Mouse (Mus musculus) forebrain, embryonic 15.5 days (tissue): ENCODE data around the gene Smarcd3. TPM values are rescaled to one million over a fixed set of nuclear protein-coding genes. Genes with fewer than 3 reads are reported as not detected.

Experiments used
- microRNA counts: library from miRNA; unstranded; fragments of <30 nt; microRNA quantifications from one replicate; lab custom pipeline; 2016
- microRNA-seq: library from miRNA; unstranded; fragments of <30 nt; microRNA quantifications from one replicate; pipeline ENCODE4, GENCODE M21; 2016
- polyA plus RNA-seq: library from polyadenylated mRNA; unstranded; fragments of >200 nt; fragmentation: Nextera tagmentation; extraction: Ambion mirVana; gene quantifications from 2 replicates; pipeline ENCODE4 v1.2.1, GENCODE M21; 2015

The Smarcd3 gene
- polyA plus RNA-seq, 1 experiment from 2014 or later: 176 TPM

MicroRNAs within 50 kb of the gene (microRNA counts, 519-probe panel; counts per million panel counts)
- microRNA mmu-miR-671-3p (lab: Ali Mortazavi, UCI) (1,989 counts per million, percentile 23 among the panel's probes with 10 or more counts), microRNA mmu-miR-671-5p (lab: Ali Mortazavi, UCI) (not detected)

Small RNA genes lying within 50 kb of the gene (microRNA-seq; reads per million reads assigned to microRNA genes)
- 318 reads per million, percentile 67 among the genes with 10 or more reads in this experiment for gene Mir671

Other genes starting within 250 kb of the Smarcd3 start
- 0.64 and 0.93 TPM in 2 replicates for gene Atg9b, start 232.3 kb downstream of the Smarcd3 start, polyA plus RNA-seq
- gene Abcb8, start 230.7 kb downstream of the Smarcd3 start, polyA plus RNA-seq: 47.9 and 48.7 TPM in 2 replicates
- gene Asic3, start 211.0 kb downstream of the Smarcd3 start, polyA plus RNA-seq: 0.22 and 0.59 TPM in 2 replicates
- 106 and 114 TPM in 2 replicates for gene Cdk5, start 200.9 kb downstream of the Smarcd3 start, polyA plus RNA-seq
- 18.5 and 23.7 TPM in 2 replicates for gene Slc4a2, start 200.6 kb downstream of the Smarcd3 start, polyA plus RNA-seq
- gene Fastk, start 179.1 kb downstream of the Smarcd3 start, polyA plus RNA-seq: 90.6 and 91.4 TPM in 2 replicates
- gene Tmub1, start 176.6 kb downstream of the Smarcd3 start, polyA plus RNA-seq: 39.4 and 40.1 TPM in 2 replicates
- 76.9 and 108 TPM in 2 replicates for gene Agap3, start 172.2 kb downstream of the Smarcd3 start, polyA plus RNA-seq
- 1.2 and 2.3 TPM in 2 replicates for gene Gbx1, start 97.2 kb downstream of the Smarcd3 start, polyA plus RNA-seq
- gene Asb10, start 83.4 kb downstream of the Smarcd3 start, polyA plus RNA-seq: 0.11 and 0.42 TPM in 2 replicates
- 0.42 and 0.56 TPM in 2 replicates for gene 4931409K22Rik, start 67.6 kb downstream of the Smarcd3 start, polyA plus RNA-seq
- gene Abcf2, start 46.9 kb downstream of the Smarcd3 start, polyA plus RNA-seq: 101 and 106 TPM in 2 replicates
- 19.7 and 21.1 TPM in 2 replicates for gene Chpf2, start 37.7 kb downstream of the Smarcd3 start, polyA plus RNA-seq
- gene Nub1, start 61.1 kb upstream of the Smarcd3 start, polyA plus RNA-seq: 59.7 and 61.2 TPM in 2 replicates
- gene Wdr86, start 106.3 kb upstream of the Smarcd3 start, polyA plus RNA-seq: 4.0 and 4.5 TPM in 2 replicates
- 1.8 TPM in 2 replicates for gene Crygn, start 133.6 kb upstream of the Smarcd3 start, polyA plus RNA-seq
- gene Rheb, start 218.2 kb upstream of the Smarcd3 start, polyA plus RNA-seq: 231 and 243 TPM in 2 replicates